Mouse (Mus musculus): Measurements from ENCODE around the gene Ralgps1. TPM values are rescaled to one million over a fixed set of nuclear protein-coding genes. Genes with fewer than 3 reads are reported as not detected.

Ralgps1 gene
- polyA plus RNA-seq, 1 experiment: not detected

- WGBS: 76% methylated on average over 6 of the region's 7 CpGs
- Histone ChIP-seq H3K4me1 (ENCODE audit: control insufficient read depth, insufficient read depth, low read length) (peaks cover 1% of the 10 kb centered on the region), H3K27ac (ENCODE audit: insufficient read depth, low read depth, low read length) (no peak overlapping the region), H3K4me3 (ENCODE audit: insufficient read depth, low read depth, low read length) (no peak overlapping the region)
- TF ChIP-seq POLR2A (IDR thresholded peaks at IDR 0.05; ENCODE audit: insufficient read depth, low read depth, low read length) (no peak), CTCF (IDR thresholded peaks at IDR 0.05; ENCODE audit: insufficient read depth, low read depth, low read length) (no peak)
Observed at GRCm38 (mm10) chr2:33399091-33399490, 27.8 kb upstream of the Ralgps1 start.

GRCm38 (mm10) chr2:33397036-33397435 is 25.8 kb upstream of the Ralgps1 start:
- no peak overlapping the region for H3K27ac ChIP-seq (ENCODE audit: insufficient read depth, low read depth, low read length)
- peaks cover 3% of the 10 kb centered on the region; the same call in 1 of the 2 replicates for H3K4me1 ChIP-seq (ENCODE audit: control insufficient read depth, insufficient read depth, low read length)
- no peak overlapping the region for H3K4me3 ChIP-seq (ENCODE audit: insufficient read depth, low read depth, low read length)
- TF ChIP-seq CTCF (IDR thresholded peaks at IDR 0.05; ENCODE audit: insufficient read depth, low read depth, low read length): no peak
- no peak for TF ChIP-seq POLR2A (IDR thresholded peaks at IDR 0.05; ENCODE audit: insufficient read depth, low read depth, low read length)
- 73% methylated on average over 4 of the region's 4 CpGs for WGBS

GRCm38 (mm10) chr2:33395053-33395452 is 23.8 kb upstream of the Ralgps1 start:
- no peak overlapping the region for H3K4me3 ChIP-seq (ENCODE audit: insufficient read depth, low read depth, low read length)
- 89% methylated on average over 2 of the region's 2 CpGs for WGBS
- no peak overlapping the region for H3K27ac ChIP-seq (ENCODE audit: insufficient read depth, low read depth, low read length)
- peaks cover 3% of the 10 kb centered on the region; the same call in 1 of the 2 replicates for H3K4me1 ChIP-seq (ENCODE audit: control insufficient read depth, insufficient read depth, low read length)
- TF ChIP-seq CTCF (IDR thresholded peaks at IDR 0.05; ENCODE audit: insufficient read depth, low read depth, low read length): no peak
- no peak for TF ChIP-seq POLR2A (IDR thresholded peaks at IDR 0.05; ENCODE audit: insufficient read depth, low read depth, low read length)

- no peak for TF ChIP-seq CTCF (IDR thresholded peaks at IDR 0.05; ENCODE audit: insufficient read depth, low read depth, low read length)
- 38% methylated on average over 11 of the region's 11 CpGs for WGBS
- H3K4me1 ChIP-seq (ENCODE audit: control insufficient read depth, insufficient read depth, low read length): peaks cover 3% of the 10 kb centered on the region; the same call in 1 of the 2 replicates
- no peak overlapping the region for H3K4me3 ChIP-seq (ENCODE audit: insufficient read depth, low read depth, low read length)
- no peak overlapping the region; the same call in 1 of the 2 replicates for H3K27ac ChIP-seq (ENCODE audit: insufficient read depth, low read depth, low read length)
Observed at GRCm38 (mm10) chr2:33393951-33394635, 22.8 kb upstream of the Ralgps1 start.

GRCm38 (mm10) chr2:33393021-33393420 is 21.7 kb upstream of the Ralgps1 start:
- no peak overlapping the region for H3K4me3 ChIP-seq (ENCODE audit: insufficient read depth, low read depth, low read length)
- TF ChIP-seq CTCF (IDR thresholded peaks at IDR 0.05; ENCODE audit: insufficient read depth, low read depth, low read length) (no peak), POLR2A (IDR thresholded peaks at IDR 0.05; ENCODE audit: insufficient read depth, low read depth, low read length) (no peak)
- H3K27ac ChIP-seq (ENCODE audit: insufficient read depth, low read depth, low read length): no peak overlapping the region
- H3K4me1 ChIP-seq (ENCODE audit: control insufficient read depth, insufficient read depth, low read length): peaks cover 3% of the 10 kb centered on the region; the same call in 1 of the 2 replicates

GRCm38 (mm10) chr2:33371648-33372408 is 542 bp upstream of the Ralgps1 start:
- TF ChIP-seq CTCF (IDR thresholded peaks at IDR 0.05; ENCODE audit: insufficient read depth, low read depth, low read length) (no peak), POLR2A (IDR thresholded peaks at IDR 0.05; ENCODE audit: insufficient read depth, low read depth, low read length) (no peak; the same call in 1 of the 2 replicates)
- WGBS: 27% methylated on average over 18 of the region's 18 CpGs
- peaks cover 15% of the 10 kb centered on the region for H3K4me1 ChIP-seq (ENCODE audit: control insufficient read depth, insufficient read depth, low read length)
- peak overlapping the region; percentile 32; the same call in 1 of the 2 replicates for H3K4me3 ChIP-seq (ENCODE audit: insufficient read depth, low read depth, low read length)
- H3K27ac ChIP-seq (ENCODE audit: insufficient read depth, low read depth, low read length): peak overlapping the region; percentile 58

GRCm38 (mm10) chr2:33370276-33370776 is 960 bp downstream of the Ralgps1 start:
- no peak for TF ChIP-seq POLR2A (IDR thresholded peaks at IDR 0.05; ENCODE audit: insufficient read depth, low read depth, low read length)
- TF ChIP-seq CTCF (IDR thresholded peaks at IDR 0.05; ENCODE audit: insufficient read depth, low read depth, low read length): no peak
- Histone ChIP-seq H3K27ac (ENCODE audit: insufficient read depth, low read depth, low read length) (no peak overlapping the region), H3K4me3 (ENCODE audit: insufficient read depth, low read depth, low read length) (peak overlapping the region; percentile 97), H3K4me1 (ENCODE audit: control insufficient read depth, insufficient read depth, low read length) (peaks cover 23% of the 10 kb centered on the region)
- WGBS: 3% methylated on average over 15 of the region's 15 CpGs

GRCm38 (mm10) chr2:33369453-33369852 is 1.8 kb downstream of the Ralgps1 start:
- peaks cover 25% of the 10 kb centered on the region for H3K4me1 ChIP-seq (ENCODE audit: control insufficient read depth, insufficient read depth, low read length)
- H3K27ac ChIP-seq (ENCODE audit: insufficient read depth, low read depth, low read length): no peak overlapping the region
- no peak overlapping the region for H3K4me3 ChIP-seq (ENCODE audit: insufficient read depth, low read depth, low read length)
- 79% methylated on average over 3 of the region's 3 CpGs for WGBS
- TF ChIP-seq CTCF (IDR thresholded peaks at IDR 0.05; ENCODE audit: insufficient read depth, low read depth, low read length) (no peak), POLR2A (IDR thresholded peaks at IDR 0.05; ENCODE audit: insufficient read depth, low read depth, low read length) (no peak)

GRCm38 (mm10) chr2:33368486-33368885 is 2.8 kb downstream of the Ralgps1 start:
- no peak overlapping the region; the same call in 1 of the 2 replicates for H3K27ac ChIP-seq (ENCODE audit: insufficient read depth, low read depth, low read length)
- 15% methylated on average over 1 of the region's 1 CpGs for WGBS

More at GRCm38 (mm10) chr2:33368486-33368885, 2.8 kb downstream of the Ralgps1 start:
- H3K4me1 ChIP-seq (ENCODE audit: control insufficient read depth, insufficient read depth, low read length): peaks cover 27% of the 10 kb centered on the region
- no peak overlapping the region for H3K4me3 ChIP-seq (ENCODE audit: insufficient read depth, low read depth, low read length)
- TF ChIP-seq CTCF (IDR thresholded peaks at IDR 0.05; ENCODE audit: insufficient read depth, low read depth, low read length) (no peak), POLR2A (IDR thresholded peaks at IDR 0.05; ENCODE audit: insufficient read depth, low read depth, low read length) (no peak)
